Mouse (Mus musculus): ENCODE data around the gene Bola2. TPM values are rescaled to one million over a fixed set of nuclear protein-coding genes. Genes with fewer than 3 reads are reported as not detected.

Bola2 gene
- polyA plus RNA-seq, 1 experiment = 63.9 TPM

DNA sequence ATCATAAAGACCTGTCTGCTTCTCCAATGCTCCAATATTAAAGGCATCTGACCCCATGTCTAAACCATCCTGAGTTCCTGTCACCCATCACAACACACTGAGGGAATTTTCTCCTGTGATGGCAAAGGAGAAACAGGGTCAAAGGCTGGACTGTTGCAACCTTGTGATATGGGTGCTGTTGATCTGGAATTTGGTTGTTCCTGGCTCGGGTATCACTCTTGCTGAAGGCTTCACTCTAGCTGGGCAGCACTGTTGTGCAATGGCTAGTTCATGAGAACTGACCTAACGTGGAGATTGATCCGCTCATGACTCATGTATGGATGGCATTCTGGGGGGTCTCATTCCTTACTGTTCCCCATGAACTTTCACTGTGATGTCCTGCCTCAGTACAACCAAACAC is 6.2 kb upstream of the Bola2 start:
- Histone ChIP-seq H3K4me1 (ENCODE audit: control insufficient read depth, insufficient read depth, low read length) (no peaks in the 10 kb centered on the region; the same call in 1 of the 2 replicates), H3K36me3 (ENCODE audit: control insufficient read depth, insufficient read depth, low read length) (no peaks in the 10 kb centered on the region), H3K4me3 (ENCODE audit: insufficient read depth, low read depth, low read length) (no peak overlapping the region), H3K27me3 (replicated peaks; ENCODE audit: control insufficient read depth, insufficient read depth, low read length) (no peaks in the 10 kb centered on the region), H3K27ac (ENCODE audit: insufficient read depth, low read depth, low read length) (no peak overlapping the region)
- 83% methylated on average over 3 of the region's 3 CpGs for WGBS
- no peak for DNase-seq
- TF ChIP-seq CTCF (conservative IDR thresholded peaks at IDR 0.05; ENCODE audit: insufficient read depth, insufficient read length, low read depth, low read length) = no peak
- no peak for TF ChIP-seq POLR2A (IDR thresholded peaks at IDR 0.05; ENCODE audit: low read depth, low read length)

DNA sequence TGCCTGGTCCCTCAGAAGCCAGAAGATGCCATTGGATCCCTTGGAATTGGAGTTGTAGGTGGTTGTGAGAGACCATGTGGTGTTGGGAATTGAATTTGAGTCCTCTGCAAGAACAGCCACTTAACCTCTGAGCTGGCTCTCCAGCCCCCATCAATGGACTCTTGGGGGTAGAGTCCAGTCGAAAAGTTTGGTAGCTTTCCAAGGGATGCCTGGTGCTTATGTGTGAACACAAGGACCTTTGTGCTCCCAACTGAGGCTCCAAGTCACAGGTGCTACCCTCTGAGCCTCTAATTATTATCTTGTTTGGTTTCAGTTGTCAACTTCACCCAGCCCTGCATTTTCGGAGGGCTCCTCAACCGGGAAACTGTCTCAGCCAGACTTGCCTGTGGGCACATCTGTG is 4.5 kb upstream of the Bola2 start:
- H3K27ac ChIP-seq (ENCODE audit: insufficient read depth, low read depth, low read length) = no peak overlapping the region

DNA sequence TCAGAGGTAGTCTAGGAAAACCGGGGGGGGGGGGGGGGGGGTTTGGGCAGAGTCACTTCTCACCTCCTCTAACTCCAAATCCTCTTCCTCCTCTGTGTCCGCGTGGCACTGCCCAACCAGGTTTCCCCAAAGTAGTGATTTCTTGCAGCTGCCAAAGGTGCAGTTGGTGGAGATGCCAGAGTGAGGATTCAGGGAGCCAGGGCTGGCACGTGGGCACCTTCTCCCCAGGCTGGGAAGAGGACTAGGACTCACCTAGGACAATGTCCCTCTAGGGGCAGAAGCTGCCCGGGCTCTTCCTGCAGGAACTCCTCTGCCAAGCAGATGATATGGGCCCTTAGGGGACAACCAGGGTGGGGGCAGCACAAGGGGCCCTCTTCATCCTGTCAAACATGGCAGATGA is 3.5 kb upstream of the Bola2 start:
- no peak for TF ChIP-seq POLR2A (IDR thresholded peaks at IDR 0.05; ENCODE audit: low read depth, low read length)
- no peak for TF ChIP-seq CTCF (conservative IDR thresholded peaks at IDR 0.05; ENCODE audit: insufficient read depth, insufficient read length, low read depth, low read length)
- H3K27ac ChIP-seq (ENCODE audit: insufficient read depth, low read depth, low read length) = no peak overlapping the region

More for the DNA sequence above, 4.5 kb upstream of the Bola2 start:
- Histone ChIP-seq H3K4me3 (ENCODE audit: insufficient read depth, low read depth, low read length) (no peak overlapping the region), H3K36me3 (ENCODE audit: control insufficient read depth, insufficient read depth, low read length) (no peaks in the 10 kb centered on the region), H3K4me1 (ENCODE audit: control insufficient read depth, insufficient read depth, low read length) (no peaks in the 10 kb centered on the region; the same call in 1 of the 2 replicates), H3K27me3 (replicated peaks; ENCODE audit: control insufficient read depth, insufficient read depth, low read length) (no peaks in the 10 kb centered on the region)
- 55% methylated on average over 3 of the region's 3 CpGs for WGBS
- peak; percentile 83 for DNase-seq
- no peak for TF ChIP-seq POLR2A (IDR thresholded peaks at IDR 0.05; ENCODE audit: low read depth, low read length)
- no peak for TF ChIP-seq CTCF (conservative IDR thresholded peaks at IDR 0.05; ENCODE audit: insufficient read depth, insufficient read length, low read depth, low read length)

DNA sequence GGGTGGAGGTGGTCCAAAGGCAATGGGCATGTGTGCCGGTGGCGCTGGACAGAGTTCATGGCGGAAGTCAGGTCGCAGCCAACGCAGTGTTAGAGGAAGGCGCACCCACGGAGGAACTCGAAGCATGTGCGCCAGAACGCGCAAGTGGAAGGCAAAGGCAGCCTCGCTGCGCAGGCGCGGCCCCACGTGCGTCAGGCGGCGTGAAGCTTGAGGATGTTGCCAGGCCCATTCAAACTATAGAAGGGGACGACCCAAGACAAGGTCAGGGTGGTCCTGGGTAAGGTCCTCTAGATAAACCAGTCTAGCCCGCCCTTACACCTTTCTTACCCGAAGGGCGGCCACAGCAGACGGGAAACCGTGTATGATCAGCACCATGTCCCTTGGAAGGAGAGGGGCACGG is 2.8 kb upstream of the Bola2 start:
- WGBS = 96% methylated on average over 26 of the region's 26 CpGs
- H3K27ac ChIP-seq (ENCODE audit: insufficient read depth, low read depth, low read length) = no peak overlapping the region
- DNase-seq = no peak
- H3K4me1 ChIP-seq (ENCODE audit: control insufficient read depth, insufficient read depth, low read length) = peaks cover 4% of the 10 kb centered on the region; the same call in 1 of the 2 replicates
- H3K4me3 ChIP-seq (ENCODE audit: insufficient read depth, low read depth, low read length) = no peak overlapping the region
- no peaks in the 10 kb centered on the region for H3K27me3 ChIP-seq (replicated peaks; ENCODE audit: control insufficient read depth, insufficient read depth, low read length)
- H3K36me3 ChIP-seq (ENCODE audit: control insufficient read depth, insufficient read depth, low read length) = no peaks in the 10 kb centered on the region
- TF ChIP-seq CTCF (conservative IDR thresholded peaks at IDR 0.05; ENCODE audit: insufficient read depth, insufficient read length, low read depth, low read length) (no peak), POLR2A (IDR thresholded peaks at IDR 0.05; ENCODE audit: low read depth, low read length) (no peak)

More for the DNA sequence above, 3.5 kb upstream of the Bola2 start:
- H3K4me3 ChIP-seq (ENCODE audit: insufficient read depth, low read depth, low read length) = no peak overlapping the region
- no peak for DNase-seq
- H3K27me3 ChIP-seq (replicated peaks; ENCODE audit: control insufficient read depth, insufficient read depth, low read length) = no peaks in the 10 kb centered on the region
- no peaks in the 10 kb centered on the region for H3K36me3 ChIP-seq (ENCODE audit: control insufficient read depth, insufficient read depth, low read length)
- WGBS = 76% methylated on average over 5 of the region's 5 CpGs
- H3K4me1 ChIP-seq (ENCODE audit: control insufficient read depth, insufficient read depth, low read length) = peaks cover 4% of the 10 kb centered on the region; the same call in 1 of the 2 replicates

DNA sequence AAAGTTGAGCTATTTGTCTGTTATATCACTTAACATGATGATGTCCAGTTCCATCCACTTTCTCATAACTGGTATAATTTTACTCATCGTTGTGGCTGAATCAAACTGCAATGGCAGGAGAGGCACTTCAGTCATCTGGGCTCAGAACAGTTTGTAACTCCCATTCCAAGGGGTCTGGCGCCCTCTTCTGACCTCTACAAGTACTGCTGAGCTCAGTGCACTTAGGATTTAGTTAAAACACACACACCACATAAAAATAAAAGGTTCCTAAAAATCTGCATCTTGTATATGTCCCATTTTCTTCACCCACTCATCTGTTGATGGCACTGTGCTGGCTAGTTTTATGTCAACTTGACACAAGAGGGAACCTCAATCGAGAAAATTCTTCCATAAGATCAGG is 1.9 kb upstream of the Bola2 start:
- peak; percentile 91 for DNase-seq
- no peak for TF ChIP-seq POLR2A (IDR thresholded peaks at IDR 0.05; ENCODE audit: low read depth, low read length)
- TF ChIP-seq CTCF (conservative IDR thresholded peaks at IDR 0.05; ENCODE audit: insufficient read depth, insufficient read length, low read depth, low read length) = peak; percentile 96
- WGBS = 17% methylated on average over 3 of the region's 3 CpGs
- Histone ChIP-seq H3K27ac (ENCODE audit: insufficient read depth, low read depth, low read length) (no peak overlapping the region), H3K36me3 (ENCODE audit: control insufficient read depth, insufficient read depth, low read length) (no peaks in the 10 kb centered on the region), H3K4me3 (ENCODE audit: insufficient read depth, low read depth, low read length) (no peak overlapping the region), H3K4me1 (ENCODE audit: control insufficient read depth, insufficient read depth, low read length) (peaks cover 4% of the 10 kb centered on the region; the same call in 1 of the 2 replicates), H3K27me3 (replicated peaks; ENCODE audit: control insufficient read depth, insufficient read depth, low read length) (no peaks in the 10 kb centered on the region)

DNA sequence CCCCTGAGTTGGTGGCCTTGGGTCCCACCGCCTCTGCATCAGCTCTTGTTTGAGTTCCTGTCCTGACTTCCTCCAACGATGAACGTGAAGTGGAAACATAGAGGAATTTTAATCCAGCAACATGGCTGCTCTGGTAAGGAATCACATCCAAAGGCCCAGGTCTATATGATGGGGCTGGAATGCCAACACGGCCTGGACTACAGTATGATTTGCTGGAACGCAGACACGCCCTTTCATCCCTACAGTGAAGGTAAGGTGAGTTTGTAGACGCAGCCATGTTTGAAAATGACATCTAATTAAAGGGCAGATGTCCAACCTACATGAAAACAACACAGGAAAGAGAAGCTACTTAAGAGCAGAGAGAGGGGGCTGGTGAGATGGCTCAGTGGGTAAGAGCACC is 1.4 kb upstream of the Bola2 start:
- no peak overlapping the region for H3K4me3 ChIP-seq (ENCODE audit: insufficient read depth, low read depth, low read length)
- H3K27ac ChIP-seq (ENCODE audit: insufficient read depth, low read depth, low read length) = no peak overlapping the region
- 79% methylated on average over 7 of the region's 7 CpGs for WGBS
- DNase-seq = no peak
- peaks cover 4% of the 10 kb centered on the region; the same call in 1 of the 2 replicates for H3K4me1 ChIP-seq (ENCODE audit: control insufficient read depth, insufficient read depth, low read length)
- H3K36me3 ChIP-seq (ENCODE audit: control insufficient read depth, insufficient read depth, low read length) = no peaks in the 10 kb centered on the region
- TF ChIP-seq CTCF (conservative IDR thresholded peaks at IDR 0.05; ENCODE audit: insufficient read depth, insufficient read length, low read depth, low read length) (no peak), POLR2A (IDR thresholded peaks at IDR 0.05; ENCODE audit: low read depth, low read length) (no peak)
- no peaks in the 10 kb centered on the region for H3K27me3 ChIP-seq (replicated peaks; ENCODE audit: control insufficient read depth, insufficient read depth, low read length)

DNA sequence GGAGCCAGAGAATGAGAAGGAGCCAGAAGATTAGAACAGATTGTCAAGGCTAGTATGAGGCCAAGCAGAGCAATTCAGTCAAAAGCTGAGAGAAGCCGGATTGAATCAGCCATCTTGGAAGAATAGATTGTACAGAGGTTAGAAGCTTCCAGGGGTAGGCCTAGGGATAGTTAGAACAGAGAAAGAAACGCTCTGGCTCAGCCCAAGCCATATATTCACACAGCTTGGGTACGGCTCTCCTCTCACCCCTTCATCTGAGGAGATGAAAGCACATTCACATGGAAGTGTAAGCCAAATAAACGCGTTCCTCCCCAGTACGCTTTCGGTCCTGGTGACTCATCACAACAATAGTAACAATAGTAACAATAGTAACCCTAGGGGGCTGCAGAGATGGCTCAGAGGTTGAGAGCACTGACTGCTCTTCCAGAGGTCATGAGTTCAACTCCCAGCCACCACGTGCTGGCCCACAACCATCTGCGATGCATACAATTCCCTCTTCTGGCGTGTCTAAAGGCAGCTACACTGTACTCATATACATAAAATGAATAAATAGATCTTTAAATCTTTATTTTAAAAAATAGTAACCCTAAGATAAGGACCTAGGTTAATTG is 655 bp upstream of the Bola2 start:
- no peak overlapping the region for H3K4me3 ChIP-seq (ENCODE audit: insufficient read depth, low read depth, low read length)
- H3K27me3 ChIP-seq (replicated peaks; ENCODE audit: control insufficient read depth, insufficient read depth, low read length) = no peaks in the 10 kb centered on the region
- no peaks in the 10 kb centered on the region for H3K36me3 ChIP-seq (ENCODE audit: control insufficient read depth, insufficient read depth, low read length)
- H3K4me1 ChIP-seq (ENCODE audit: control insufficient read depth, insufficient read depth, low read length) = peaks cover 4% of the 10 kb centered on the region; the same call in 1 of the 2 replicates
- WGBS = 48% methylated on average over 10 of the region's 10 CpGs
- H3K27ac ChIP-seq (ENCODE audit: insufficient read depth, low read depth, low read length) = no peak overlapping the region
- DNase-seq = no peak
- TF ChIP-seq CTCF (conservative IDR thresholded peaks at IDR 0.05; ENCODE audit: insufficient read depth, insufficient read length, low read depth, low read length) = no peak
- TF ChIP-seq POLR2A (IDR thresholded peaks at IDR 0.05; ENCODE audit: low read depth, low read length) = no peak

Measured in kidney, adult 2 months (tissue).